In genomic region chr3:87828435-87828834, GRCm38 (mm10) we compare ENCODE assay signal across 27 mouse cellular contexts. TPM values are rescaled to one million over a fixed set of nuclear protein-coding genes. Genes with fewer than 3 reads are reported as not detected.
"Had no signal": no experiment of that assay in that cellular context is flagged by ENCODE, and none has a peak within 500 bp of the region (broad histone marks: within the 10 kb centered on the region; RNA-seq: fewer than 3 reads in every experiment).

No protein-coding gene starts in this region.

- H3K27ac ChIP-seq: limb, embryonic 10.5 days; limb, embryonic 13.5 days; liver, embryonic 12.5 days; liver, embryonic 15.5 days; macrophage; midbrain, embryonic 12.5 days; midbrain, embryonic 15.5 days; neural tube, embryonic 12.5 days; neural tube, embryonic 15.5 days; stomach, postnatal 0 days had no signal

- H3K4me1 ChIP-seq: limb, embryonic 10.5 days; limb, embryonic 13.5 days; liver, embryonic 15.5 days; midbrain, embryonic 12.5 days; midbrain, embryonic 15.5 days; neural tube, embryonic 12.5 days; neural tube, embryonic 15.5 days had no signal

- DNase-seq: kidney, adult 18-20 months; kidney, adult 9 months; kidney, postnatal 14 days; kidney, postnatal 4 days; liver; lung, embryonic 14.5 days; right cerebral cortex, adult 18-20 months; right cerebral cortex, postnatal 14 days; right cerebral cortex, postnatal 4 days; thymus, adult 18-20 months; thymus, postnatal 36 days had no signal

- H3K9me3 ChIP-seq: limb, embryonic 10.5 days; limb, embryonic 13.5 days; liver, embryonic 12.5 days; liver, embryonic 15.5 days; midbrain, embryonic 12.5 days; midbrain, embryonic 15.5 days; neural tube, embryonic 12.5 days; neural tube, embryonic 15.5 days had no signal

- H3K4me2 ChIP-seq: limb, embryonic 13.5 days; liver, embryonic 12.5 days; liver, embryonic 15.5 days; lung, embryonic 14.5 days; midbrain, embryonic 12.5 days; midbrain, embryonic 15.5 days; neural tube, embryonic 12.5 days; neural tube, embryonic 15.5 days had no signal

- H3K27me3 ChIP-seq: limb, embryonic 13.5 days; liver, embryonic 15.5 days; midbrain, embryonic 12.5 days; midbrain, embryonic 15.5 days; neural tube, embryonic 12.5 days; neural tube, embryonic 15.5 days had no signal

- H3K36me3 ChIP-seq: limb, embryonic 10.5 days; limb, embryonic 13.5 days; liver, embryonic 12.5 days; liver, embryonic 15.5 days; midbrain, embryonic 12.5 days; midbrain, embryonic 15.5 days; neural tube, embryonic 12.5 days; neural tube, embryonic 15.5 days had no signal

- ATAC-seq: liver, embryonic 12.5 days; lung, postnatal 0 days; midbrain, embryonic 15.5 days had no signal

- H3K9ac ChIP-seq: limb, embryonic 13.5 days; liver, embryonic 12.5 days; liver, embryonic 15.5 days; lung, embryonic 14.5 days; midbrain, embryonic 12.5 days; midbrain, embryonic 15.5 days; neural tube, embryonic 12.5 days; neural tube, embryonic 15.5 days had no signal

- H3K4me3 ChIP-seq: limb, embryonic 10.5 days; limb, embryonic 13.5 days; liver, embryonic 12.5 days; liver, embryonic 15.5 days; midbrain, embryonic 12.5 days; midbrain, embryonic 15.5 days; neural tube, embryonic 12.5 days; neural tube, embryonic 15.5 days had no signal

RNA-seq across cellular contexts. Expression of gene Sh2d2a, which starts 18.1 kb away (rescaled TPM):
- total RNA-seq: layer of hippocampus, adult 18-20 months; layer of hippocampus, postnatal 25 days; left cerebral cortex, adult 18-20 months; left cerebral cortex, postnatal 25 days had no signal
- polyA plus RNA-seq: limb, embryonic 13.5 days; macrophage; midbrain, embryonic 12.5 days; midbrain, embryonic 15.5 days; neural tube, embryonic 12.5 days; neural tube, embryonic 15.5 days had no signal

RNA-seq across cellular contexts. Expression of gene Insrr, which starts 31.7 kb away (rescaled TPM):
- total RNA-seq: megakaryocyte-erythroid progenitor cell, adult 5-6 weeks had no signal
- polyA plus RNA-seq: macrophage had no signal

RNA-seq across cellular contexts. Expression of gene Ntrk1, which starts 33.5 kb away (rescaled TPM):
- total RNA-seq: megakaryocyte-erythroid progenitor cell, adult 5-6 weeks had no signal
- polyA plus RNA-seq: macrophage had no signal
